Mouse (Mus musculus) kidney, adult 2 months (tissue): ENCODE results near the gene Tesk2.

Experiments used
- CTCF ChIP-seq: fragments of 200-500 bp; conservative IDR thresholded peaks from 2 replicates; pipeline ENCODE4 v1.5.1; 2011; ENCODE audit warnings: low read depth, mild to moderate bottlenecking, control low read depth, low read length, moderate library complexity, mixed read lengths; ENCODE audit not compliant: insufficient read depth, insufficient read length
- POLR2A ChIP-seq: fragments of 200-500 bp; IDR thresholded peaks from one replicate; pipeline ENCODE4 v1.6.1; 2011; ENCODE audit warnings: low read depth, low read length, control low read depth

GRCm38 (mm10) chr4:116707666-116708065, 13.1 kb upstream of the Tesk2 start:
- TF ChIP-seq CTCF: no peak
- no peak for TF ChIP-seq POLR2A
